Mouse (Mus musculus): ENCODE results near the gene Ccdc180. TPM values are rescaled to one million over a fixed set of nuclear protein-coding genes. Genes with fewer than 3 reads are reported as not detected.

Gene Ccdc180
- total and polyA plus RNA-seq, 3 experiments, result 0.20 TPM; not detected in 2

- H3K79me2 ChIP-seq (replicated peaks; ENCODE audit: control insufficient read depth, extremely low read depth, insufficient read depth, poor library complexity, severe bottlenecking), result no peaks in the 10 kb centered on the region
- DNase-seq (ENCODE audit: extremely low read depth), result no peak
- no peaks in the 10 kb centered on the region for H3K27me3 ChIP-seq (replicated peaks)
- H3K4me2 ChIP-seq (ENCODE audit: insufficient read depth, low read depth, poor library complexity, severe bottlenecking), result no peak overlapping the region
- H3K9me3 ChIP-seq (replicated peaks; ENCODE audit: low read length), result peaks cover 16% of the 10 kb centered on the region
- TF ChIP-seq HCFC1 (IDR thresholded peaks at IDR 0.05; ENCODE audit: low read depth, low read length), result peak; percentile 45
- no peak for TF ChIP-seq ZKSCAN1 (IDR thresholded peaks at IDR 0.05; ENCODE audit: borderline replicate concordance, low read depth, low read length)
- in situ Hi-C loops (cut with MboI; ENCODE audit: low pct_ligation_motif_present, low pct_unique_long_range_greater_than_20kb, low sequenced_read_pairs) (no loop called here), dilution Hi-C loops (cut with MboI; ENCODE audit: extremely low pct_ligation_motif_present, extremely low pct_unique_long_range_greater_than_20kb, low sequenced_read_pairs) (no loop called here)
- H3K4me1 ChIP-seq (ENCODE audit: control insufficient read depth in 1 of 2, insufficient read depth in 2 of 2), result peaks cover 0 to under 1% of the 10 kb centered on the region in 2 experiments; a peak in 1 of 4 replicates
- no peak overlapping the region for H3K27ac ChIP-seq (ENCODE audit: insufficient read depth, low read depth)
- no peak overlapping the region for H3K9ac ChIP-seq (ENCODE audit: insufficient read depth, low read depth)
- H3K36me3 ChIP-seq (replicated peaks in 1 of 2; ENCODE audit: control insufficient read depth in 1 of 2, insufficient read depth in 1 of 2, low read length in 1 of 2), result no peaks in the 10 kb centered on the region
- H3K4me3 ChIP-seq (replicated peaks in 1 of 3; ENCODE audit: low read depth in 2 of 3, low read length in 2 of 3, poor library complexity in 1 of 3), result no peak overlapping the region
These were observed 18.0 kb upstream of the Ccdc180 start for GRCm38 (mm10) chr4:45872147-45872546.

DNA sequence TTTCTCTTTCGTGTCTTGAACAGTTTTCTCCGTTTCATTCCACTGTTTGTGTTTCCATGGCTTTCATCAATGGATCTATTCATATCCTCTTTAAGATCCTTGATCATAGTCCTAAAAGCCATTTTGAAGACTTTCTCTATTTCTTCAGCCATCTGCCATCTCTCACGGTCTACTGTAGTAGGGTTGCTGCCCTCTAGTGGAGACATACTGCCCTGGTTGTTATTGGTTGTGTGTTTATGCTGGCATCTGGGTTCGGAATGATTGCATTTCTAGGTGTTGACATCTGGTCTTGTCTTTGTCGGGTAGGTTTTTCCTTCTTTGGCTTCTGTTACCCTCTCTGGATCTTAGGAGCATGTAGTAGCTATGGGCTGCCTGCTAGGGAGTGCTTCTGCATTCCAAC lies 11.2 kb upstream of the Ccdc180 start:
- Histone ChIP-seq H3K27ac (ENCODE audit: insufficient read depth, low read depth) (no peak overlapping the region), H3K79me2 (replicated peaks; ENCODE audit: control insufficient read depth, extremely low read depth, insufficient read depth, poor library complexity, severe bottlenecking) (no peaks in the 10 kb centered on the region), H3K27me3 (replicated peaks) (no peaks in the 10 kb centered on the region), H3K4me1 (ENCODE audit: control insufficient read depth in 1 of 2, insufficient read depth in 2 of 2) (peaks cover 10 to 34% of the 10 kb centered on the region in 2 experiments), H3K9ac (ENCODE audit: insufficient read depth, low read depth) (no peak overlapping the region), H3K36me3 (replicated peaks in 1 of 2; ENCODE audit: control insufficient read depth in 1 of 2, insufficient read depth in 1 of 2, low read length in 1 of 2) (no peaks in the 10 kb centered on the region), H3K9me3 (replicated peaks; ENCODE audit: low read length) (peaks cover 17% of the 10 kb centered on the region), H3K4me3 (replicated peaks in 1 of 3; ENCODE audit: low read depth in 2 of 3, low read length in 2 of 3, poor library complexity in 1 of 3) (no peak overlapping the region), H3K4me2 (ENCODE audit: insufficient read depth, low read depth, poor library complexity, severe bottlenecking) (no peak overlapping the region)
- dilution Hi-C loops (cut with MboI; ENCODE audit: extremely low pct_ligation_motif_present, extremely low pct_unique_long_range_greater_than_20kb, low sequenced_read_pairs), result no loop called here
- TF ChIP-seq CTCF (conservative IDR thresholded peaks at IDR 0.05 in 1 of 2, IDR thresholded peaks at IDR 0.05 in 1 of 2; ENCODE audit: low read depth in 2 of 2, low read length in 2 of 2) (peak; percentile 76 to 79), RAD21 (IDR thresholded peaks at IDR 0.05; ENCODE audit: low read depth, low read length) (peak; percentile 44), ZMIZ1 (IDR thresholded peaks at IDR 0.05; ENCODE audit: low read depth, low read length) (no peak), SMC3 (IDR thresholded peaks at IDR 0.05; ENCODE audit: low read depth, low read length) (peak; percentile 47)
- DNase-seq (ENCODE audit: extremely low read depth), result peak; percentile 58
- in situ Hi-C loops (cut with MboI; ENCODE audit: low pct_ligation_motif_present, low pct_unique_long_range_greater_than_20kb, low sequenced_read_pairs), result no loop called here

DNA sequence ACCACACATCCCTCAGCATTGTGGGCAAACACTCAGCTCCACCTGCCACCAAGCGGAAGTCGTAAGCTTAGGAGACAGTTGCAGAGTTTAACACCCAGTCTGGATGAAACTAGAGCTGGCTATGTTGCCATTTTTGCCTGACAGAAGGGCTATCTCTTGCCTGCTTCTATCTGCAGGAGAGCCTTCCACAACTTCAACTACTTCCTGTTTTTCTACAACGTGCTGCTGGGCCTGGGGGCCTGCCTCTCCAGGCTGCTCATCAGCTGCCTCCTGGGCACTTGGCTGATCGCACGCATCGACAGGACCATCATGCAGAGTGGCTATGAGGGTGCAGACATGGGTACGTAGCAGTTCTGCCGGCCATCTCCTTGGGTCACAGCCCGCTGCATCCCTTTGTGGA lies 7.6 kb upstream of the Ccdc180 start:
- no peaks in the 10 kb centered on the region for H3K36me3 ChIP-seq (replicated peaks in 1 of 2; ENCODE audit: control insufficient read depth in 1 of 2, insufficient read depth in 1 of 2, low read length in 1 of 2)
- DNase-seq (ENCODE audit: extremely low read depth), result peak; percentile 48
- no peak overlapping the region for H3K27ac ChIP-seq (ENCODE audit: insufficient read depth, low read depth)
- H3K79me2 ChIP-seq (replicated peaks; ENCODE audit: control insufficient read depth, extremely low read depth, insufficient read depth, poor library complexity, severe bottlenecking), result no peaks in the 10 kb centered on the region
- TF ChIP-seq NELFE (IDR thresholded peaks at IDR 0.05; ENCODE audit: low read depth, low read length) (no peak), USF2 (conservative IDR thresholded peaks at IDR 0.05; ENCODE audit: low read depth, low read length) (no peak), MYC (IDR thresholded peaks at IDR 0.05; ENCODE audit: low read depth, low read length) (no peak), CTCF (conservative IDR thresholded peaks at IDR 0.05 in 1 of 2, IDR thresholded peaks at IDR 0.05 in 1 of 2; ENCODE audit: low read depth in 2 of 2, low read length in 2 of 2) (no peak), MAX (IDR thresholded peaks at IDR 0.05; ENCODE audit: low read length) (no peak), ZC3H11A (IDR thresholded peaks at IDR 0.05; ENCODE audit: low read depth, low read length) (no peak), POLR2AphosphoS2 (IDR thresholded peaks at IDR 0.05; ENCODE audit: low read depth, low read length) (no peak)
- peaks cover 10 to 30% of the 10 kb centered on the region in 2 experiments for H3K4me1 ChIP-seq (ENCODE audit: control insufficient read depth in 1 of 2, insufficient read depth in 2 of 2)
- peaks cover 2% of the 10 kb centered on the region for H3K9me3 ChIP-seq (replicated peaks; ENCODE audit: low read length)
- dilution Hi-C loops (cut with MboI; ENCODE audit: extremely low pct_ligation_motif_present, extremely low pct_unique_long_range_greater_than_20kb, low sequenced_read_pairs) (no loop called here), in situ Hi-C loops (cut with MboI; ENCODE audit: low pct_ligation_motif_present, low pct_unique_long_range_greater_than_20kb, low sequenced_read_pairs) (no loop called here)
- no peak overlapping the region for H3K4me2 ChIP-seq (ENCODE audit: insufficient read depth, low read depth, poor library complexity, severe bottlenecking)
- H3K27me3 ChIP-seq (replicated peaks), result no peaks in the 10 kb centered on the region
- H3K4me3 ChIP-seq (replicated peaks in 1 of 3; ENCODE audit: low read depth in 2 of 3, low read length in 2 of 3, poor library complexity in 1 of 3), result no peak overlapping the region
- no peak overlapping the region for H3K9ac ChIP-seq (ENCODE audit: insufficient read depth, low read depth)

All from CH12.LX (cell line).